Mouse (Mus musculus) mesoderm, embryonic 11.5 days (tissue): ENCODE data around the gene Arrdc4.

Experiments
- DNase-seq: peaks from one replicate; pipeline ENCODE4 v3.0.0-alpha.2; 2012; ENCODE audit warnings: low read depth, low spot score

Gene Arrdc4

DNA sequence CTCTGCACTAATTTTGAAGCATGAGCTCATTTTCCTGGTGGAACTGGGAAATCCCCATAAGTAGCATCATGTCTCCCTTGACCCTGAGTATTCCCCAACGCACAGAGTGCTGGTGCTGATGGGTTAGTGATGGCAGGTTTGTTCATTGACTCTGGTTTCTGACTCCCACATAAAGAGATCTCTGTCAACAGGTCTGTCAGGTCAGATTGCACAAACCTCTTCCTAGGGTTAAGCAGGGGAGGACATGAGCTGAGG lies 39.8 kb downstream of the Arrdc4 start:
- DNase-seq: no peak

DNA sequence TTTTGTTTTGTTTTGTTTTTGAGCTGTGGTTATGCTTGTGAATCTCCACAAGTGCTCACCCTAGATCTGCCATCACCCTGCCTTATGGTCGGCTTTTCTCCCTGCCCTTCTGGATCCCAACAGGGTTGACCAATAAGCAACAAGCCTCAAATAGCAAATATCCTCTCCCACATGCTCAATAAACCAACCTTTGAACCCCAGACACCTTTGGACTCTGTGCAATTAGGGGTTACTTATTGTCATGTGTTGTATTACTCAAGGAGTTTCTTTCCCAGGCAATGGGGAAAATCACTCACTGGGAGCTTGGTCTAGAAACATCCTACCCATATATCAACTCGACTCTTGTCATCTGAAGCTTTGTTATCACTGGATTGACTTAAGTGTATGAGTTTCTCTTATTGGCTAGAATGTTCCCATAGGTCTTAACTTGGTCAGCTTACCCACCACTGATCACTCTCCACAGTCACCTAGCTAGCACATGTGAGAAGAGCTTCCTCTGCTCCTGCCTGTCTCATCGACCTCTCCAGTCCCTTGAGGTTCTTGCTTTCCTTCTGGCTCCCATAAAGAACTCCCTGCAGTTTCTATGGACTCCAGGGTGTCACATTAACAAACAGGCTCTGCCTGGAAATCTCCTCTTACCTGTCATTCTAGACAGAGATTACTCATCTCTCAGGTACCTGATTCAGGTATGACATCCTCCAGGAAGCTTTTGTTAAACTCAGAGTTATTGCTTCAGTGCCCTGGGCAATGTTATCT lies 40.3 kb downstream of the Arrdc4 start:
- DNase-seq: no peak

DNA sequence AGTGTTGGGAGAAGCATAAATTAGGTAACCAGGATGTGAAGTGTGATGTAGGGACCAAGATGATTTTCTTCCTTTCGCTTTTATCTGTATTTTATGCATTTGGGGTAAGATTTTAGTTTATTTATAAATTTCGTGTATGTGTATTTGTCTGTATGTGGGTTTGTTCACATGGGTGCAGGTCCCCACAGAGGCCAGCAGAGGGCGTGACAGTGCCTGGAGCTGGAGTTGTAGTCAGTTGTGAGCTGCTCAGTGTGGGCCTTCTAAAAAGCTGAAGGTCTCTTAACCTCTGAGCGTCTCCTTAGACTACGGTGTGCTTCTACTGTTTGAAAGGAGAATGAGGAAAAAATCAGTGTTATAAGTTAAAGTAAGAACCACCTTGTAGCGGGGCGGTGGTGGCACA lies 43.9 kb downstream of the Arrdc4 start:
- DNase-seq: peak; percentile 12

DNA sequence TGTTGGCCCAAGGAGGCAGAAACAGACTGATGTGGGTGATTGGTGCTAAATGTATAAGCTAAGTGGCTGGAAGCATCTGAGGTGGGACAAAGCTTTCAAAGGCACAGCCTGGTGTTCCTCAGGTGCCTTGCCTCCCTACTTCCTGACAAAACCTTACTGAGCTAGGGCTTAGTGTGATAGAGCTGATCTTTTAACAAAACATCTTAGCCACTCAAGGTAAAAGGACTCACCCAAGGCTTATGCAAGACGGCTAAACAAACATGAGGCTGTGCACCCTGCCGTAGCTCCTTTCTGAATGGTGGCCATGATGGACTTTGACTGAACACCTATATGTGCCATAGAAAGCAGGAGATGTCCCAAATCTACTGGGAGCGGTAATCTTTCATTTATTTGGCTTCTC lies 51.7 kb downstream of the Arrdc4 start:
- DNase-seq: no peak

DNA sequence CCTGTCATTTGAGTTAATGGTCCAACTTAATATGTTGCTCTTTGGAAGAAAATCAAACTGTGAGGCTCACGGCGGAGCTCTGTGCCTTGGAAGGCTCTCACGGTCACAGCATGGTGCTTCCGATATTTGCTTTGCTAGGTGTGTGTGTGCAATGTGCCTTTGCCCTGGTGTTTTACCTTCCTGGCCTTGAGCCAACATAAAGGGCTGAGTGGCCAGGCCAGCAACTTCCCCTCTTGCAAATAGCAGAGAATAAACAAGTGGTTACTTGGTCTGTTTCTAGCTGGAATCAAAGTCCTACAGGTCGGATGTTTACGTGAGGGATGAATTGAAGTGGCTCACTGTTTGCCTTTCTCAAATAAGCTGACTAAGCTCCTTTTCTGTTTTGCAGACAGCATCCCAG lies 52.1 kb downstream of the Arrdc4 start:
- no peak for DNase-seq

DNA sequence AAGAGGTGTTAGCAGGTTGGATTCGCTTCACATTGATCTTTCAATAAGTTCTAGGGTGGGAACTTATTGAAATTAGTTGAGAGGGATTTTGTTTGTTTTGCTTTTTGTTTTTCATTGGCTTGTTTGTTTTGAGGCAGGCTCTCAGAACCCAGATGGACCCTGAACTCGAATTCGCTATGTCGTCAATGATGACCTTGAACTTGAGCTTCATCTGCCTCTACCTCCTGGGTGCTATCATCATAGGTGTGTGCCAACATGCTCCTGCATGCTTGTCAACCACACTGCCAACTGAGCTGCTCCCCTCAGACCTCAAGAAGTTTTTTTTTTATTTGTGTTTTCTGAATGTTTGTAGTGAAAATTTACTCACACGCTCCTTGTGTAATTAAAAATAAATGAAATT lies 52.6 kb downstream of the Arrdc4 start:
- no peak for DNase-seq

DNA sequence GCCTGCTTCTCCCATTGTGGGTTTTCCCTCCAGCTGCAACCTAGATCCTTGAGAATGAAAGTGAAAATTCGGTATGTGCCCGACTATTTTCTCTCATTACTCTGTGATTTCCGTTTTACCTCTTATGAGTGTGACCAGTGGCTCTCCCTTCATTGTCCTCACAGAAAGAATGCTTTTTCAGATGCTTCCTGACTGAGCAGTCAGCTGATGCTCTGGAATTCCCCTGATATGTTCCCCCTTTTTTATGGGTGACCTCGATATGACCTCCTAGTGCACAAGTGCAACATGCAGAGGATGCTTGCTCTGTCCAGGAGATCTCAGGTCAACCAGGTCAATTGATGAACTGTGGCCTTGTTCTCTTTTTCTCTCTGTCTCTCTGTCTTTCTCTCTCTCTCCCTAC lies 56.3 kb downstream of the Arrdc4 start:
- DNase-seq: peak; percentile 34

DNA sequence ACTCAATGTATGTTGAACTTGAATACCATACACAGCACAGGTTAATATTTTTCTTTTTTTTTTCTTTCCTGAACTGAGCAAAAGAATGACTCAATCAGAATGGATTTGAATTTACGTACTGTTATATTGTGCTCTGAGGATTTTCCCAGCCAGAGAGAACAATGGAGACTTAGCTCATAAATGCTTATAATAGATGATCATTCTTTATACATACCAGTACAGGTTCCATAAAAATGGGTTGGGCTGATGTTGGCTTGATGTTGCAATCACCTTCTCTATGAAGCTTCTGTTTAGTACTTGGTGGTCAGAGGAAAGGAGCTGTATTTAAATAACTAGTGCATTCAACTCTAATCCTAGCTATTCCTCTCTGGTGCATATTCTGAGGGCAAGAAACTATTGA lies 57.6 kb downstream of the Arrdc4 start:
- DNase-seq: no peak

DNA sequence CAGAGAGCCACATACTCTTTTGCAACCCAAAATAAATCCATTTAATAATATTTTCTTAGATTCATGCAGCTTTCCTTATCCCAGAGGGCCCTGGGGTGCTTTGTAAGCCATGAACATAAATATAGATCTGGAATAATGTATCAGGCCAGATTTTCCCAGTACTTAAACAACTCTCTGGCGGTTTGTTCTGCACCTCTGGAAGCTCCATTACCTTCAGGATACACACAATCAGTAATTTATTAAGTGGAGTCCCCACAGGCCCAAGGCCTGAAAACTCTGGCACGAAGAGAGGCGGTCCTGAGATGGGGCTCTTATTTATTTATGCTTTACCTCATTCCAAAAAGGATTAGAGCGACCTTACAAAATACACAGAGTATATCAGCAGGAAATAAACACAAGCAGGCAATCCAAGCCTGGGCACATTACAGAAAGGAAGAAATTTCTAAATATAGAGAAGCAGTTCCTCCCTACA lies 61.9 kb downstream of the Arrdc4 start:
- peak; percentile 5 for DNase-seq
